Mouse (Mus musculus) ES-E14 (cell line): ENCODE results near the gene Izumo1. TPM values are rescaled to one million over a fixed set of nuclear protein-coding genes. Genes with fewer than 3 reads are reported as not detected.

ENCODE experiments used
- DNase-seq: peaks from one replicate; pipeline ENCODE4 v3.0.0-alpha.2; 2013; ENCODE audit warnings: low read depth, low spot score
- H3K27ac ChIP-seq: 2 replicates; pipeline ENCODE4 v1.5.1; 2012; ENCODE audit warnings: low read depth, mild to moderate bottlenecking, low read length, moderate library complexity, mixed read lengths; ENCODE audit not compliant: poor library complexity, insufficient read depth, severe bottlenecking
- H3K36me3 ChIP-seq: 2 replicates; pipeline ENCODE4 v1.6.1; 2012; ENCODE audit warnings: mild to moderate bottlenecking, low read length, moderate library complexity, mixed read lengths; ENCODE audit not compliant: control insufficient read depth, poor library complexity, insufficient read depth, severe bottlenecking
- H3K4me1 ChIP-seq, 2 experiments: fragments of 150-350 bp in 1 of 2; sonication (generic) in 1 of 2; 2 replicates each; pipeline ENCODE4 v1.6.1; 2012; ENCODE audit warnings: low read length in 2 of 2, mild to moderate bottlenecking in 1 of 2, mixed read lengths in 1 of 2; ENCODE audit not compliant: control insufficient read depth in 2 of 2, insufficient read depth in 2 of 2, poor library complexity in 1 of 2
- H3K4me3 ChIP-seq, 2 experiments: fragments of 150-350 bp in 1 of 2; sonication (generic) in 1 of 2; 2 replicates each; pipeline ENCODE4 v1.5.1; 2012; ENCODE audit warnings: low read length in 2 of 2, low read depth in 1 of 2, mild to moderate bottlenecking in 1 of 2, mixed read lengths in 1 of 2; ENCODE audit not compliant: insufficient read depth in 1 of 2, poor library complexity in 1 of 2, severe bottlenecking in 1 of 2
- H3K9ac ChIP-seq: 2 replicates; pipeline ENCODE4 v1.6.1; 2012; ENCODE audit warnings: low read depth, mild to moderate bottlenecking, low read length, mixed read lengths; ENCODE audit not compliant: poor library complexity, insufficient read depth, severe bottlenecking
- H3K9me3 ChIP-seq: fragments of 150-350 bp; sonication (generic); 2 replicates; pipeline ENCODE4 v1.6.1; 2012; ENCODE audit warnings: low read depth, mild to moderate bottlenecking, low read length; ENCODE audit not compliant: control insufficient read depth, insufficient read depth
- CHD2 ChIP-seq: IDR thresholded peaks from 2 replicates; pipeline ENCODE4 v1.6.1; 2014; ENCODE audit warnings: mild to moderate bottlenecking, low read depth, low read length, inconsistent platforms
- HCFC1 ChIP-seq: IDR thresholded peaks from 2 replicates; pipeline ENCODE4 v1.6.1; 2012; ENCODE audit warnings: low read length, inconsistent platforms, borderline replicate concordance; ENCODE audit not compliant: insufficient read depth
- MAFK ChIP-seq: IDR thresholded peaks from 2 replicates; pipeline ENCODE4 v1.6.1; 2014; ENCODE audit warnings: mild to moderate bottlenecking, low read depth, low read length, inconsistent platforms; ENCODE audit not compliant: insufficient read depth
- ZC3H11A ChIP-seq: IDR thresholded peaks from 2 replicates; pipeline ENCODE4 v1.6.1; 2012; ENCODE audit warnings: low read depth, mild to moderate bottlenecking, inconsistent platforms, low read length, borderline replicate concordance
- ZNF384 ChIP-seq: IDR thresholded peaks from 2 replicates; pipeline ENCODE4 v1.6.1; 2012; ENCODE audit warnings: low read depth, low read length, inconsistent platforms
- in situ Hi-C, 2 experiments: fragments of 600-800 bp; cut with MboI; formaldehyde crosslinking; loops; one replicate each; pipeline ENCODE4 v1.15.1; 2025; ENCODE audit warnings: low sequenced_read_pairs in 2 of 2, inconsistent platforms in 1 of 2; ENCODE audit not compliant: unreplicated experiment in 2 of 2
- total RNA-seq: library from RNA; depleted of rRNA; stranded (reverse); fragments of 300-350 nt; gene quantifications from 2 replicates; pipeline ENCODE4 v1.2.3, GENCODE M21; 2012

Izumo1 gene
- total RNA-seq, 1 experiment: 0.31 TPM

DNA sequence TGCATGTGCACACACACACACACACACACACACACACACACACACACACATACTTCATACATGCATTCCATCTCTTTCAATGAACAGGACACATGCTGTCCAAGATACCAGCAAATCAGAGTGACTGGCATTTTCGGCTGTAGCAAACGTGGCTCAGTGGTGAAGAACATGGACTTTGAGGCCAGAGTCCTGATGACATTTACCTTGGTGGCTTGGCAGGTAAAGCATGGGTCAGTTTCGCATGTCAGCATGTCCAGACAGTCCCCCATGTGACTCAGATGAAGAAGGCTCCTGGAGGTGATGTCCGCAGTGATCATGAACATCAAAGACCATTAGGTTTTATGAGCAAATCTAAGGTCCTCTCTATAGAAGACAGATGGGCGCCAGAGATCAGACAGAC, 24.6 kb upstream of the Izumo1 start:
- DNase-seq: no peak
- Histone ChIP-seq H3K27ac (no peak overlapping the region), H3K36me3 (no peaks in the 10 kb centered on the region; the same call in 1 of the 2 replicates), H3K9ac (no peak overlapping the region), H3K9me3 (no peaks in the 10 kb centered on the region), H3K4me1 (peaks cover 2 to 34% of the 10 kb centered on the region in 2 experiments; a peak in 2 of 4 replicates), H3K4me3 (no peak overlapping the region)
- in situ Hi-C loops: loop anchor here in 1 of 2 experiments (10.0 kb wide), 1 partner anchor 122 kb away; no protein-coding TSS in a partner anchor
- TF ChIP-seq CHD2 (no peak), ZNF384 (no peak), HCFC1 (no peak)

DNA sequence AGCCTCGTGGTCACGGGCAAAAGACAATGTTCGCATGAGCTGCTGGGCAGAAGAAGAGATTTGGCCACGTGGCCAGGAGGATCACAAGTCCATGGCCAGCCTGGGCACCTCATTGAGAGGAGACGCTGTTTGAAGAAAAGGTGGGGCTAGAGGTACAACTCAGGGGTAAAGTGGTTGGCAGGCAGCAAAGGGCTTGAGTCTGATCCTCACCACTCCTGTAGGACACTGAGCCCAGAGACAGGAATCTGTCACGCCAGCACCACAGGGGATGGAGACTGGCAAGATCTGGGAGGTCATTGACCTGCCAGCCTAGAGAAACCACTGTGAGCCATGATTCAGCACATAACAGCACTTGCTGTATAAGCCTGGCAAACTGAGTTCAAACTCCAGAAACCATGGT, 24.1 kb upstream of the Izumo1 start:
- no peak for TF ChIP-seq ZC3H11A
- TF ChIP-seq MAFK: no peak
- no peak for TF ChIP-seq HCFC1
- no peak for TF ChIP-seq CHD2
- TF ChIP-seq ZNF384: no peak
- H3K9me3 ChIP-seq: no peaks in the 10 kb centered on the region
- no peak overlapping the region for H3K4me3 ChIP-seq
- in situ Hi-C loops: loop anchor here in 1 of 2 experiments (10.0 kb wide), 1 partner anchor 123 kb away; no protein-coding TSS in a partner anchor
- no peak for DNase-seq
- H3K27ac ChIP-seq: no peak overlapping the region
- no peak overlapping the region for H3K9ac ChIP-seq
- H3K36me3 ChIP-seq: no peaks in the 10 kb centered on the region; the same call in 1 of the 2 replicates
- peaks cover 2 to 34% of the 10 kb centered on the region in 2 experiments; a peak in 2 of 4 replicates for H3K4me1 ChIP-seq

DNA sequence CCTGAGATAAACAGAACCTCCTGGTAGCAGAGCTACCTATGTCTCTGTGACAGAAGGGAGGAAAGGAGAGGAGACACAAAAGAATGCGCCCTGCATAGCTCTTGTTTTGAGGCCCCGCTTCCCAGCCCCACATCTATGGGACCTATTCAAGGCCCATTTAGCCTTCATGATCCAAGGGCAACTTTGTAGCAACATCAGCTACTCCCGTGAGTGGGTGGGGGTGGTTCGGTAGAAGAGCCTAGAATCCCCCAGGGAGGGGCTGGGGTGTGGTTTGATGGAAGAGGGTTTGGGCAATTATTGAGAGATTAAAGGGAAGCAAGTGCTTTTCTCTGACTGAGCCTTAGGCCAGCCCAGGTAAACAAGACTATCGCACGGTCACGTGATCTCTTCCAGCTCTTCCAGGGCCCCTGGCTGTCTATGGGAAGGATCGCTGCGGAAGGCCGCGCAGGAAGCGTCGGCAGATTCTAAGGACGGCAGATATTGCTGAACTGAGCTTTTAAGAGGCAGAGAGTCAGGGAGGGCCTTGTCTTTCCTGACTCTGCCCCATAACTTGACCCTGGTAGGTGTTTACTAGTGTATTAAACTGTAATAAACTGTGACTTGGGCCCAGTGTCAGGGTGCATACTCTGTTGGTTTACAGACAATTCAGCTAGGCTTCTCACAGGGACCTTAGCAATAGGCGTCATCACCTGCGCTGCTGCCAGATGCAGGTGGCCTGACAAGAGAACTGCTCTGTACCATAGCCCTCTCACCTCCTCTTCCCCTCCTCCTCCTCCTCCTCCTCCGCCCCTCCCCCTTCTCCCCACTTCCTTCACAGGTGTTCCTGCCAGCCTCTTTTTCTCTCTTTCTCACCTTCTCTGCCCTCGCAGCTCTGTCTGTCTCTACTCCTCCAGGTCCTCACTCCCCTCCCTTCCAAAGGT, 22.4 kb upstream of the Izumo1 start:
- no peaks in the 10 kb centered on the region; the same call in 1 of the 2 replicates for H3K36me3 ChIP-seq
- H3K27ac ChIP-seq: peak overlapping the region; percentile 35; the same call in 1 of the 2 replicates
- H3K4me3 ChIP-seq: no peak overlapping the region
- in situ Hi-C loops: loop anchor here in 1 of 2 experiments (10.0 kb wide), 1 partner anchor 124 kb away; no protein-coding TSS in a partner anchor
- TF ChIP-seq CHD2: no peak
- TF ChIP-seq ZNF384: no peak
- H3K9me3 ChIP-seq: no peaks in the 10 kb centered on the region
- no peak for DNase-seq
- peaks cover 0 to 36% of the 10 kb centered on the region in 2 experiments; a peak in 2 of 4 replicates for H3K4me1 ChIP-seq
- no peak overlapping the region for H3K9ac ChIP-seq

DNA sequence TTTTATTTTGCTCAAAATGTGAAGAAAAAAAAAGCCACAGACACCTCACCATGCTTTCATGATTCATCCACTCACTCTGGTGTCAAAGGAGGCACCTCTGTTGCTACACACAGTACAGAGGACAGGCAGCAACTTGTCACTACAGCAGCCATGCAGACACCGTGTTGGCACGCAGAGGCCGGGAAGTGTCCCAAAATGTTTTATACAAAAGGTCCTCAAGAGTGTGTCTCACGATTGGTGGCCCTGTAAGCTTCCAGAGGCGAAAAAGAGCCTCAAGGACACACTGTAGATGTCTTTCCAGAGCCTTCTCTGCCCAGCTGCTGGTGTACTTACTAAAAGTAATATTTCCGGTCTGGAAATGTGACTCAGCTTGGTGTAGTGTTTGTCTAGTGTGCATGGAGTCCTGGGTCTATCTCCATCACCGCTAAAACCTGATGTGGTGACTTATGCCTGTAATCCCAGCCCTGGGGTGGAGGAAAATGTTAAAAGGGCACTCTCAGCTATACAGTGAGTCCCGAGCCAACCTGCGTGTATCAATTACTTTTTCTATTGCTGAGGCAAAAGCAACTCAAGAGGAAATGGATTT, 15.8 kb upstream of the Izumo1 start:
- Histone ChIP-seq H3K9ac (no peak overlapping the region), H3K9me3 (no peaks in the 10 kb centered on the region), H3K36me3 (no peaks in the 10 kb centered on the region), H3K4me1 (peaks cover 0 to 9% of the 10 kb centered on the region in 2 experiments; a peak in 2 of 4 replicates), H3K4me3 (no peak overlapping the region), H3K27ac (no peak overlapping the region)
- in situ Hi-C loops: no loop called here
- TF ChIP-seq MAFK (no peak), ZNF384 (no peak), CHD2 (no peak), HCFC1 (no peak), ZC3H11A (no peak)
- DNase-seq: no peak
